Mouse (Mus musculus): ENCODE measurements around the gene Sorbs1.

GRCm38 (mm10) chr19:40269526-40269925 is 244.1 kb downstream of the Sorbs1 start:
- TF ChIP-seq CTCF (IDR thresholded peaks at IDR 0.05; ENCODE audit: low read depth): no peak
- no peak for TF ChIP-seq EP300 (optimal IDR thresholded peaks at IDR 0.05)

Measured in stomach, postnatal 0 days (tissue).